Mouse (Mus musculus) T-cell, adult 2 months (primary cell): ENCODE measurements around the gene Ica1.

Source experiments
- DNase-seq: peaks from one replicate; pipeline ENCODE4 v3.0.0; 2022; ENCODE audit warnings: low spot score

The Ica1 gene

GRCm38 (mm10) chr6:8742449-8742848 is 35.8 kb downstream of the Ica1 start:
- no peak for DNase-seq

GRCm38 (mm10) chr6:8741659-8742058 is 36.6 kb downstream of the Ica1 start:
- DNase-seq, result no peak

- no peak for DNase-seq
Observed at GRCm38 (mm10) chr6:8740092-8740491, 38.2 kb downstream of the Ica1 start.

- DNase-seq, result no peak
Observed at GRCm38 (mm10) chr6:8738396-8738795, 39.9 kb downstream of the Ica1 start.

GRCm38 (mm10) chr6:8736493-8736820 is 41.8 kb downstream of the Ica1 start:
- no peak for DNase-seq

- DNase-seq, result peak; percentile 59
Observed at GRCm38 (mm10) chr6:8735657-8736492, 42.4 kb downstream of the Ica1 start.

- DNase-seq, result peak; percentile 2
Observed at GRCm38 (mm10) chr6:8735044-8735443, 43.2 kb downstream of the Ica1 start.

- DNase-seq, result peak; percentile 3
Observed at GRCm38 (mm10) chr6:8732492-8732891, 45.8 kb downstream of the Ica1 start.

GRCm38 (mm10) chr6:8731656-8732191 is 46.6 kb downstream of the Ica1 start:
- no peak for DNase-seq

GRCm38 (mm10) chr6:8730433-8730832 is 47.9 kb downstream of the Ica1 start:
- no peak for DNase-seq

- DNase-seq, result no peak
Observed at GRCm38 (mm10) chr6:8727806-8728205, 50.5 kb downstream of the Ica1 start.

- no peak for DNase-seq
Observed at GRCm38 (mm10) chr6:8725610-8726009, 52.7 kb downstream of the Ica1 start.

GRCm38 (mm10) chr6:8719692-8720091 is 58.6 kb downstream of the Ica1 start:
- DNase-seq, result no peak

- no peak for DNase-seq
Observed at GRCm38 (mm10) chr6:8717967-8718366, 60.3 kb downstream of the Ica1 start.

- no peak for DNase-seq
Observed at GRCm38 (mm10) chr6:8716539-8716938, 61.7 kb downstream of the Ica1 start.

GRCm38 (mm10) chr6:8711246-8711645 is 67.0 kb downstream of the Ica1 start:
- DNase-seq, result no peak

GRCm38 (mm10) chr6:8694636-8695514 is 83.4 kb downstream of the Ica1 start:
- DNase-seq, result peak; percentile 6

- no peak for DNase-seq
Observed at GRCm38 (mm10) chr6:8693926-8694635, 84.2 kb downstream of the Ica1 start.

- no peak for DNase-seq
Observed at GRCm38 (mm10) chr6:8693141-8693881, 85.0 kb downstream of the Ica1 start.

GRCm38 (mm10) chr6:8691199-8691975 is 86.9 kb downstream of the Ica1 start:
- no peak for DNase-seq

GRCm38 (mm10) chr6:8690441-8690840 is 87.8 kb downstream of the Ica1 start:
- no peak for DNase-seq
